Mouse (Mus musculus): ENCODE data around the gene Nup98. TPM values are rescaled to one million over a fixed set of nuclear protein-coding genes. Genes with fewer than 3 reads are reported as not detected.

The Nup98 gene
- total and polyA plus RNA-seq, 3 experiments = 24.6 to 37.1 (median 25.0) TPM

- Histone ChIP-seq H3K79me2 (replicated peaks; ENCODE audit: control insufficient read depth, extremely low read depth, insufficient read depth, poor library complexity, severe bottlenecking) (no peaks in the 10 kb centered on the region), H3K4me1 (ENCODE audit: control insufficient read depth in 1 of 2, insufficient read depth in 2 of 2) (peaks cover 0 to 25% of the 10 kb centered on the region in 2 experiments; a peak in 3 of 4 replicates), H3K4me2 (ENCODE audit: insufficient read depth, low read depth, poor library complexity, severe bottlenecking) (no peak overlapping the region), H3K27ac (ENCODE audit: insufficient read depth, low read depth) (no peak overlapping the region), H3K27me3 (replicated peaks) (no peaks in the 10 kb centered on the region), H3K9ac (ENCODE audit: insufficient read depth, low read depth) (no peak overlapping the region), H3K9me3 (replicated peaks; ENCODE audit: low read length) (no peaks in the 10 kb centered on the region), H3K36me3 (replicated peaks in 1 of 2; ENCODE audit: control insufficient read depth in 1 of 2, insufficient read depth in 1 of 2, low read length in 1 of 2) (peaks cover 0 to 3% of the 10 kb centered on the region in 2 experiments), H3K4me3 (replicated peaks in 1 of 3; ENCODE audit: low read depth in 2 of 3, low read length in 2 of 3, poor library complexity in 1 of 3) (no peak overlapping the region)
- dilution Hi-C loops (cut with MboI; ENCODE audit: extremely low pct_ligation_motif_present, extremely low pct_unique_long_range_greater_than_20kb, low sequenced_read_pairs) = no loop called here
- DNase-seq (ENCODE audit: extremely low read depth) = no peak
- in situ Hi-C loops (cut with MboI; ENCODE audit: low pct_ligation_motif_present, low pct_unique_long_range_greater_than_20kb, low sequenced_read_pairs) = no loop called here
- TF ChIP-seq EP300 (IDR thresholded peaks at IDR 0.05; ENCODE audit: low read length) (no peak), ZNF384 (IDR thresholded peaks at IDR 0.05; ENCODE audit: low read depth, low read length) (no peak), MAZ (IDR thresholded peaks at IDR 0.05; ENCODE audit: low read depth, low read length) (no peak), MAX (IDR thresholded peaks at IDR 0.05; ENCODE audit: low read length) (no peak), POLR2AphosphoS2 (IDR thresholded peaks at IDR 0.05; ENCODE audit: low read depth, low read length) (no peak), TBP (conservative IDR thresholded peaks at IDR 0.05; ENCODE audit: low read depth, low read length) (no peak), MEF2A (IDR thresholded peaks at IDR 0.05; ENCODE audit: borderline replicate concordance, low read depth, low read length) (no peak), UBTF (IDR thresholded peaks at IDR 0.05; ENCODE audit: low read depth, low read length) (no peak), ZKSCAN1 (IDR thresholded peaks at IDR 0.05; ENCODE audit: borderline replicate concordance, low read depth, low read length) (no peak), ETS1 (conservative IDR thresholded peaks at IDR 0.05; ENCODE audit: low read depth, low read length) (no peak), ZC3H11A (IDR thresholded peaks at IDR 0.05; ENCODE audit: low read depth, low read length) (no peak), BHLHE40 (IDR thresholded peaks at IDR 0.05; ENCODE audit: low read depth, low read length) (no peak)
Observed at GRCm38 (mm10) chr7:102104126-102104525, 105.8 kb downstream of the Nup98 start.

GRCm38 (mm10) chr7:102103555-102103954 is 106.4 kb downstream of the Nup98 start:
- Histone ChIP-seq H3K4me1 (ENCODE audit: control insufficient read depth in 1 of 2, insufficient read depth in 2 of 2) (peaks cover 0 to 25% of the 10 kb centered on the region in 2 experiments; a peak in 3 of 4 replicates), H3K9ac (ENCODE audit: insufficient read depth, low read depth) (no peak overlapping the region), H3K27me3 (replicated peaks) (no peaks in the 10 kb centered on the region), H3K9me3 (replicated peaks; ENCODE audit: low read length) (no peaks in the 10 kb centered on the region), H3K27ac (ENCODE audit: insufficient read depth, low read depth) (no peak overlapping the region), H3K4me3 (replicated peaks in 1 of 3; ENCODE audit: low read depth in 2 of 3, low read length in 2 of 3, poor library complexity in 1 of 3) (no peak overlapping the region), H3K36me3 (replicated peaks in 1 of 2; ENCODE audit: control insufficient read depth in 1 of 2, insufficient read depth in 1 of 2, low read length in 1 of 2) (peaks cover 0 to 9% of the 10 kb centered on the region in 2 experiments), H3K79me2 (replicated peaks; ENCODE audit: control insufficient read depth, extremely low read depth, insufficient read depth, poor library complexity, severe bottlenecking) (no peaks in the 10 kb centered on the region), H3K4me2 (ENCODE audit: insufficient read depth, low read depth, poor library complexity, severe bottlenecking) (no peak overlapping the region)
- no peak for DNase-seq (ENCODE audit: extremely low read depth)
- dilution Hi-C loops (cut with MboI; ENCODE audit: extremely low pct_ligation_motif_present, extremely low pct_unique_long_range_greater_than_20kb, low sequenced_read_pairs) = no loop called here
- TF ChIP-seq POLR2AphosphoS2 (IDR thresholded peaks at IDR 0.05; ENCODE audit: low read depth, low read length) (no peak), RAD21 (IDR thresholded peaks at IDR 0.05; ENCODE audit: low read depth, low read length) (no peak), ZMIZ1 (IDR thresholded peaks at IDR 0.05; ENCODE audit: low read depth, low read length) (no peak), NELFE (IDR thresholded peaks at IDR 0.05; ENCODE audit: low read depth, low read length) (no peak), CTCF (conservative IDR thresholded peaks at IDR 0.05 in 1 of 2, IDR thresholded peaks at IDR 0.05 in 1 of 2; ENCODE audit: low read depth in 2 of 2, low read length in 2 of 2) (no peak), JUN (IDR thresholded peaks at IDR 0.05; ENCODE audit: insufficient read depth, low read depth, low read length) (no peak), NRF1 (IDR thresholded peaks at IDR 0.05; ENCODE audit: low read depth, low read length) (no peak), TCF12 (IDR thresholded peaks at IDR 0.05; ENCODE audit: low read depth, low read length) (no peak), USF1 (IDR thresholded peaks at IDR 0.05; ENCODE audit: low read depth, low read length) (no peak), EP300 (IDR thresholded peaks at IDR 0.05; ENCODE audit: low read length) (no peak), BHLHE40 (IDR thresholded peaks at IDR 0.05; ENCODE audit: low read depth, low read length) (no peak), UBTF (IDR thresholded peaks at IDR 0.05; ENCODE audit: low read depth, low read length) (no peak), CHD1 (IDR thresholded peaks at IDR 0.05; ENCODE audit: low read depth, low read length) (no peak), MEF2A (IDR thresholded peaks at IDR 0.05; ENCODE audit: borderline replicate concordance, low read depth, low read length) (no peak), HCFC1 (IDR thresholded peaks at IDR 0.05; ENCODE audit: low read depth, low read length) (no peak), GABPA (IDR thresholded peaks at IDR 0.05; ENCODE audit: insufficient replicate concordance, low read depth, low read length) (no peak)
- in situ Hi-C loops (cut with MboI; ENCODE audit: low pct_ligation_motif_present, low pct_unique_long_range_greater_than_20kb, low sequenced_read_pairs) = no loop called here

All from CH12.LX (cell line).